Mouse (Mus musculus): Measurements from ENCODE around the gene Anxa2. TPM values are rescaled to one million over a fixed set of nuclear protein-coding genes. Genes with fewer than 3 reads are reported as not detected.

Anxa2 gene
- polyA plus RNA-seq, 1 experiment from 2014 or later = 143 TPM

DNA sequence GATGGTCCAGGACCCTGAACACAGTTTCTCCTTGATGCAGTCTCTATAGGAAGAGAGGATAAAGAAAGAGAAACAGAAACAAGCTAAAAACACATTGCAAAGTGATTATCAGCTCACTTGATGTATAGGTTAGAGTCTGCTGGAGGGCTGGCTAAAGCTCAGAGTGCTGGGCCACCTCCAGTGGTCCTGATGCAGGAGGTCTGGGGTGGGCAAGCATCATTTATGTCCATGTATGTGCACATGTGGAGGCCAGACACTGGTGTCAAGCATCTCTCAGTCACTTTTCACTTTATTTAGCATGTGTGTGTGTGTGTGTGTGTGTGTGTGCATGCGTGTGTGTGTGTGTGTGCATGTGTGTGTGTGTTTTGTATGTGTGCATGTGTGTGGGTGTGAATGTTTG, 59.3 kb downstream of the Anxa2 start:
- peaks cover 4% of the 10 kb centered on the region; the same call in 1 of the 2 replicates for H3K27me3 ChIP-seq
- H3K4me3 ChIP-seq (replicated peaks) = no peak overlapping the region
- H3K36me3 ChIP-seq (replicated peaks) = no peaks in the 10 kb centered on the region
- no peaks in the 10 kb centered on the region for H3K4me1 ChIP-seq (replicated peaks)
- no peaks in the 10 kb centered on the region for H3K9me3 ChIP-seq (replicated peaks)
- WGBS (ENCODE audit: insufficient replicate concordance) = 67% methylated on average over 1 of the region's 1 CpGs
- H3K27ac ChIP-seq (replicated peaks) = no peak overlapping the region
- no peak overlapping the region for H3K9ac ChIP-seq
- no peak overlapping the region for H3K4me2 ChIP-seq
- ATAC-seq (ENCODE audit: insufficient read depth) = no peak

DNA sequence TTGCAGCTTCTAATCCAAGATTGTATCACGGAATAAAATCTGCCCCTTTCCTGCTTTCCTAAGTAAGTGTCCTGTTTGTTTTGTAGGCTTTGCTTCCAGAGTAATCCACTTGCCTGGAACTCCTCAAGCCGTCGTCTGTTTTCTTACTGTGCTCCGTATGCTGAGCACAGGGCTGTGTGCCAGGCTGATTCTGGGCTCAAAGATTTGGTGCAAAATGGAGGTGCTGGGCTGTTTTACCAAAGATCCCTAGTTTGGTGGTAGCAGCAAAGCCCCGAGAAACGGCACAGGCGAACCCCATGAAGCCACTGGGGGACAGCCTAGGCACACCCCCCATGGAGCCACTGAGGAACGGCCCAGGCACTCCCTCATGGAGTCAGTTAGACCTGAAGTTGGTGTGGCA, 60.8 kb downstream of the Anxa2 start:
- Histone ChIP-seq H3K9me3 (replicated peaks) (no peaks in the 10 kb centered on the region), H3K36me3 (replicated peaks) (no peaks in the 10 kb centered on the region), H3K27ac (replicated peaks) (no peak overlapping the region), H3K4me2 (no peak overlapping the region), H3K4me1 (replicated peaks) (no peaks in the 10 kb centered on the region), H3K4me3 (replicated peaks) (no peak overlapping the region), H3K27me3 (no peaks in the 10 kb centered on the region), H3K9ac (no peak overlapping the region)
- WGBS (ENCODE audit: insufficient replicate concordance) = 61% methylated on average over 8 of the region's 8 CpGs
- no peak for ATAC-seq (ENCODE audit: insufficient read depth)

DNA sequence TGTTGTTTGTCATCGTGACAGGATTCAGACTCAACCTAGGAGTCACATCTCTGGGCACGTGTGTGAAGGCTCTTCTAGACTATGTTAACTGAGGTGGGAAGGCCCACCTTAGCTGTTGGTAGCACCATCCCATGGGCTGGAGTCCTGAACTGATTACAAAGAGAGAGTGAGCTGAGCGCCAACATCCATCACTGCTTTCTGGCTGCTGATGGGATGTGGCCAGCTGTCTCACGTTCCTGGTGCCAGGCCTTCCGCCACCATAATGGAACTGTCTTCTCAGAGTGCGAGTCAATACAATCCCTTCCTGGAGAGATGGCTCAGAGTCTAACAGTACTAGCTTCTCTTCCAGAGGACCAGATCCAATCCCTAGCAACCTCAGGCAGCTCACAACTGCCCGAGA, 62.0 kb downstream of the Anxa2 start:
- no peak overlapping the region for H3K4me3 ChIP-seq (replicated peaks)
- no peaks in the 10 kb centered on the region for H3K36me3 ChIP-seq (replicated peaks)
- H3K4me2 ChIP-seq = no peak overlapping the region
- H3K9ac ChIP-seq = no peak overlapping the region
- H3K27me3 ChIP-seq = no peaks in the 10 kb centered on the region
- ATAC-seq (ENCODE audit: insufficient read depth) = no peak
- 71% methylated on average over 7 of the region's 7 CpGs for WGBS (ENCODE audit: insufficient replicate concordance)
- no peak overlapping the region for H3K27ac ChIP-seq (replicated peaks)
- H3K9me3 ChIP-seq (replicated peaks) = no peaks in the 10 kb centered on the region
- H3K4me1 ChIP-seq (replicated peaks) = no peaks in the 10 kb centered on the region

DNA sequence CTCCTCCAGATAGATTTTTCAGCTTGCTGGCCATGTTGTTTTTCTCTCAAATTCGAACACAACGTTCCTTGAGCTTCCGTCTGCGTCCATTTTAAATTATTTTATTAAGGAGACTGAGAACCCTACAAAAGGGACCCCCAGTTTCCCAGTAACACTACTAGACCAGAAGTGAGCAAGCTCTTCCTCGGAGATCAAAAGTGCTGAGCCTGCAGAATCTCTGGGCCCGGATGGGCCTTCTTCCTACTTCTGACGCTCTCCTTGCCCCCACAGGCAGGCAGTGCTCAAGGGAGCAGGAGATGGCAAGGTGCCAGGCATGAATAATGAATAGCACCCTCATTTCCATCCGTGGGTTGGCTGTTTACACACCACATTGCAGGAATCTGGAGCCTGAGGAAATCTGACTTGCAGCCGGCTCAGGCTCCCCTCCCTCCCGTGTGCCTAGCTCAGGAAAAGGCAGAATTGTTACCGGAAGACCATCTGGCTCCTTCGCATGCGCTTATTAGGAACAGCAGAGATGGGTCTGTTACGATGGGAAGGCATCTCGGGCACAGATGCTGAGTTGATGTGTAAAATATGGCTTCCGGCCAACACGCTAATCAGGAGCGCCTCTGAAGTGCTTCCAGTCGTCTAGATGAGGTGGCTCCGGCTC, 64.1 kb downstream of the Anxa2 start:
- ATAC-seq (ENCODE audit: insufficient read depth) = no peak
- H3K27ac ChIP-seq (replicated peaks) = no peak overlapping the region
- no peak overlapping the region for H3K4me2 ChIP-seq
- H3K9ac ChIP-seq = no peak overlapping the region
- 66% methylated on average over 20 of the region's 20 CpGs for WGBS (ENCODE audit: insufficient replicate concordance)
- no peaks in the 10 kb centered on the region for H3K9me3 ChIP-seq (replicated peaks)
- no peaks in the 10 kb centered on the region for H3K36me3 ChIP-seq (replicated peaks)
- H3K27me3 ChIP-seq = no peaks in the 10 kb centered on the region
- no peaks in the 10 kb centered on the region for H3K4me1 ChIP-seq (replicated peaks)
- no peak overlapping the region for H3K4me3 ChIP-seq (replicated peaks)

Small RNA genes lying within 50 kb of the gene (microRNA-seq; reads per million reads assigned to microRNA genes)
- gene Mir3109 = 0.76 reads per million

Other genes starting within 250 kb of the Anxa2 start
- 5.7 and 6.6 TPM in 2 replicates for gene Ice2, start 55.7 kb upstream of the Anxa2 start, polyA plus RNA-seq (2015; fragmentation: Nextera tagmentation; extraction: Ambion mirVana)

Data from liver, embryonic 15.5 days (tissue).